Mouse (Mus musculus) heart, adult 2 months (tissue): Measurements from ENCODE around the gene Gm15737. TPM values are rescaled to one million over a fixed set of nuclear protein-coding genes. Genes with fewer than 3 reads are reported as not detected.

Experiments
- DNase-seq, 2 experiments: peaks; one replicate each; pipeline ENCODE4 v3.0.0; 2021
- H3K27ac ChIP-seq: fragments of 200-600 bp; 2 replicates; pipeline ENCODE4 v1.8.1; 2022
- H3K27me3 ChIP-seq: fragments of 200-500 bp; 2 replicates; pipeline ENCODE4 v1.6.1; 2012; ENCODE audit warnings: mild to moderate bottlenecking, low read length, inconsistent platforms, mixed read lengths; ENCODE audit not compliant: control insufficient read depth, insufficient read depth
- H3K36me3 ChIP-seq: fragments of 200-500 bp; 2 replicates; pipeline ENCODE4 v1.6.1; 2012; ENCODE audit warnings: low read length, inconsistent platforms; ENCODE audit not compliant: control insufficient read depth, insufficient read depth
- H3K4me1 ChIP-seq: fragments of 200-500 bp; 2 replicates; pipeline ENCODE4 v1.6.1; 2011; ENCODE audit warnings: low read length; ENCODE audit not compliant: control insufficient read depth, insufficient read depth
- H3K4me3 ChIP-seq: fragments of 200-600 bp; 2 replicates; pipeline ENCODE4 v1.8.1; 2022
- H3K79me2 ChIP-seq: fragments of 200-500 bp; replicated peaks from 2 replicates; pipeline ENCODE4 v1.6.1; 2012; ENCODE audit warnings: mild to moderate bottlenecking, inconsistent platforms, low read length, moderate library complexity, mixed read lengths; ENCODE audit not compliant: control insufficient read depth, insufficient read depth
- H3K9ac ChIP-seq: fragments of 200-500 bp; 2 replicates; pipeline ENCODE4 v1.6.1; 2012; ENCODE audit warnings: low read depth, mild to moderate bottlenecking, control low read depth, inconsistent platforms, low read length, mixed read lengths
- CTCF ChIP-seq: fragments of 200-600 bp; IDR thresholded peaks from 2 replicates; pipeline ENCODE4 v1.8.1; 2022; ENCODE audit warnings: antibody characterized with exemption, mild to moderate bottlenecking, moderate library complexity
- EP300 ChIP-seq: fragments of 200-500 bp; IDR thresholded peaks from 2 replicates; pipeline ENCODE4 v1.6.1; 2011; ENCODE audit warnings: low read depth, low read length, control low read depth; ENCODE audit not compliant: insufficient read depth
- POLR2A ChIP-seq: fragments of 200-500 bp; IDR thresholded peaks from 2 replicates; pipeline ENCODE4 v1.6.1; 2011; ENCODE audit warnings: mild to moderate bottlenecking, low read depth, low read length, control low read depth; ENCODE audit not compliant: insufficient read depth
- WGBS: fragments of 180-500 bp; shearing (Covaris S2); methylation state at CpG from one replicate; pipeline ENCODE4 v1.1.7; 2018; 5-methylcytosine and 5-hydroxymethylcytosine counted together
- intact Hi-C: fragments of 180-260 bp; cut with DNase I; formaldehyde crosslinking; loops from one replicate; pipeline ENCODE4 v1.15.1; 2025
- polyA plus RNA-seq: library from polyadenylated mRNA; depleted of rRNA; stranded (reverse); fragments of >200 nt; gene quantifications from 2 replicates; pipeline ENCODE4 v1.2.3, GENCODE M21; 2012
- total RNA-seq, 2 experiments: library from RNA; stranded (reverse); gene quantifications; 2 replicates each; pipeline ENCODE4 v1.2.3; 2021

The Gm15737 gene
- total and polyA plus RNA-seq, 3 experiments = 0.12 to 0.52 (median 0.36) TPM

DNA sequence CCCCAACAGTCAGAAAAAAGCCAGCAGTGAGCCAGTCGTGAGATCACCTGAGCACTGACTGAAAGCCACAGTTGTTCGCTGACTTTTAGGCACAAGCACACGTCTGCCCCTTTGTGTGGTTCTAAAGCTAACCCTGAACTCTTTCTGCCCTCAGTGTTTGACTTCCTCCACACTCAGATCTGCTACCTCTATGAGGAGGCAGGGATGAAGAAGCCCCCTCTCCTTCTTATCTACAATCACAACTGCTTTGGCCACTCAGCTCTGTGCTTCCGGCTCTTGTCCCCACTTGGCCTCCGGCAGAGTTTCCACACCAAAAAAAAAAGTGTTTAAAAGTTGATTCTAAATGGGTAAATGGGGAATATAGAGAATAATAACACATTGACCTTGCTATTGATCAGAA, 7.0 kb downstream of the Gm15737 start:
- Histone ChIP-seq H3K4me1 (peaks cover 13% of the 10 kb centered on the region), H3K27me3 (no peaks in the 10 kb centered on the region)
- 49% methylated on average over 5 of the region's 5 CpGs for WGBS

DNA sequence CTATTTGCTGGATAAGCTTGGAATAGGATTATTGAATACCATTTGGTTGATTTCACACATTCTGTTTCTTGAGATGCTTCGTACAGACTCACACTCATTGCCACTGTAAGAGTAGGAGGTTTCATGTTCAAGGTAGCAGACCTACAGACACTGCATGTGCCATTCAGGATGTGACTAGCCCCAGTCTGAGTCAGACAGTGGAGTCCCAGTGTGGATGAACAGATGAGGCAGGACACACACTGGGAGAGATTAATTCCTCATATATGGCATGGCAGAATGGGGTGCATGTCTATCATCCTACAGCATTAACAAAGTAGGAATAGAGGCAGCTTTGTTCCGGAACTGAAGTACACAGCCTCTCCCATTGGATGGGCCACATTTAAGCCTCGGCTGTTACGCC, 8.1 kb downstream of the Gm15737 start:
- Histone ChIP-seq H3K9ac (no peak overlapping the region), H3K27me3 (no peaks in the 10 kb centered on the region), H3K79me2 (no peaks in the 10 kb centered on the region), H3K4me1 (peaks cover 13% of the 10 kb centered on the region), H3K4me3 (no peak overlapping the region), H3K36me3 (peaks cover 24% of the 10 kb centered on the region), H3K27ac (no peak overlapping the region)
- intact Hi-C loops = loop anchor here (2.0 to 5.0 kb wide), 3 partner anchors 28 to 190 kb away; no protein-coding TSS in a partner anchor
- 97% methylated on average over 4 of the region's 4 CpGs for WGBS
- no peak for DNase-seq
- TF ChIP-seq CTCF (no peak), EP300 (no peak)

More for the DNA sequence above, 7.0 kb downstream of the Gm15737 start:
- Histone ChIP-seq H3K36me3 (peaks cover 24% of the 10 kb centered on the region), H3K79me2 (no peaks in the 10 kb centered on the region), H3K4me3 (no peak overlapping the region), H3K27ac (peak overlapping the region; percentile 68; the same call in 1 of the 2 replicates), H3K9ac (no peak overlapping the region)
- no peak for DNase-seq
- intact Hi-C loops = loop anchor here (2.0 to 5.0 kb wide), 3 partner anchors 29 to 191 kb away; no protein-coding TSS in a partner anchor
- TF ChIP-seq POLR2A (no peak), CTCF (no peak), EP300 (no peak)

DNA sequence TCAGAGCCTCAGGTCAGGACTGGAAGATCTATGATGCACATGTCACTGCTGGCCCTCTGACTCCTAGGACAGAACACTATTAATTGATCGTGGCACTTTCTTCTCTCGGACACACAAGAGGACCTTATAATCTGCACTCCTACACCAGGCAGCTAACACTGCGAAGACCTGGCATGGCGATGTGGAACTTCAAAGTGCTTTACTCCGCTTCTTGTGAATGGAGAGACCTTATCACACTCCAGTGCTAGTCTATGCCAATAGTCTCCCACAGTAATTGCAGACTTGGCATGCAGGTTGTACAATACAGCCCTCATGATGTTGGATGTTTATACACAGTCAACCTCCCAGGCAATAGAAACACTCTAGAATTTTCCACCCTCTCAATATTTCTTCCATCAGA, 9.6 kb downstream of the Gm15737 start:
- WGBS = 65% methylated on average over 5 of the region's 5 CpGs
- Histone ChIP-seq H3K4me3 (no peak overlapping the region), H3K27ac (no peak overlapping the region), H3K36me3 (peaks cover 21% of the 10 kb centered on the region), H3K4me1 (peaks cover 13% of the 10 kb centered on the region), H3K79me2 (no peaks in the 10 kb centered on the region), H3K27me3 (no peaks in the 10 kb centered on the region), H3K9ac (no peak overlapping the region)
- intact Hi-C loops = loop anchor here (5.0 kb wide), 2 partner anchors 109 to 189 kb away; no protein-coding TSS in a partner anchor
- DNase-seq = peak in 1 of 2 experiments; percentile 32
- no peak for TF ChIP-seq EP300
- no peak for TF ChIP-seq CTCF
- TF ChIP-seq POLR2A = no peak

DNA sequence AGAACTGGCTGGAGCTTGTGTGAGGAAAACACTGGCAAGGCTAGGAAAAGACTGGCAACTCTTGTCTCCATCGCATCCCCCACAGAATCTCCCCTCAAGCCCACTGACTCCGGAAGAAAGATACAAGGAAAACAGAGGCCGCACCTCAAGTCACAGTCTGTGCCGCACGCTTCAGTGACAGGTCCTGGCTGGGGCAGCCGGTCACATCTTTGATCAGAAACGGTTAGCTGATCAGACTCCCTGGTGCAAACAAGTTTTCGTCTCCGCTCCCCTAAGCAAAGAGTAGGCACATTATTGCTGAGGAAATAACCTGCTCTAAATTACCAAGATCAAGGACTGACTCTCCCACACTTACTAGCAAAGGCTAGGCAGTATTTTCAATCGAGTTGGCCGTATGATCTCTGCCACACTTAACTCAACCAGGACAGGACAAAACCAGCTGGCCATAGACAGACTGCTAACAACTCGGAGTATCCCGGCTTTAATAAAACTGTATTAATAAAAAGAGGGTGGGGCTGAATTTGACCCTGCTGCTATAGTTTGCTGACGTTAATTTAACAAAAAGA, 10.6 kb downstream of the Gm15737 start:
- Histone ChIP-seq H3K79me2 (no peaks in the 10 kb centered on the region), H3K4me3 (no peak overlapping the region), H3K27ac (no peak overlapping the region), H3K36me3 (peaks cover 14% of the 10 kb centered on the region), H3K27me3 (no peaks in the 10 kb centered on the region), H3K4me1 (peaks cover 10% of the 10 kb centered on the region), H3K9ac (no peak overlapping the region)
- TF ChIP-seq EP300 (no peak), POLR2A (no peak), CTCF (no peak)
- 92% methylated on average over 14 of the region's 14 CpGs for WGBS
- DNase-seq = no peak
- intact Hi-C loops = loop anchor here (5.0 kb wide), 2 partner anchors 108 to 188 kb away; no protein-coding TSS in a partner anchor

DNA sequence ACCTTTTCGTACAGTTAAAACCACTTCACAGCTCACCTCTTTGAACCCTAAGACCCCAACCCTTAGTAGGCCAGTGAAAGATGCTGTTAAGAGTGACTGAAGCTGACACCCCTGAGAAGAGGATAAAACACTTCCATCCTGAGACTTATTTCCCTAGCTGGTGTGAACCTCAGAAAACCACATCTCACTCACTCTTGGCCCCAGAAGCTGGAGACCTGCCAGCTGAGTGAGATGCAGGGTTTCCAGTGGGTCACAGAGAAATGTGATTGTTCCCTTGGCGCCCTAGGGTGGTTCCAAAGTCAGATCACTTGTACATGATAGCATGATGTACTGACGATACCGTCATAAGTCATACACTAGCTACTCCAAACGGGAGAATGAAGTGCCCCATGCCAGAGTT, 13.3 kb downstream of the Gm15737 start:
- peaks cover 2% of the 10 kb centered on the region; the same call in 1 of the 2 replicates for H3K4me1 ChIP-seq
- 64% methylated on average over 5 of the region's 5 CpGs for WGBS
- no peak overlapping the region for H3K9ac ChIP-seq
- intact Hi-C loops = no loop called here
- DNase-seq = no peak
- TF ChIP-seq EP300 (no peak), CTCF (no peak), POLR2A (no peak)
- no peak overlapping the region for H3K27ac ChIP-seq
- no peaks in the 10 kb centered on the region for H3K79me2 ChIP-seq
- H3K4me3 ChIP-seq = no peak overlapping the region
- H3K27me3 ChIP-seq = no peaks in the 10 kb centered on the region
- H3K36me3 ChIP-seq = peaks cover 8% of the 10 kb centered on the region

DNA sequence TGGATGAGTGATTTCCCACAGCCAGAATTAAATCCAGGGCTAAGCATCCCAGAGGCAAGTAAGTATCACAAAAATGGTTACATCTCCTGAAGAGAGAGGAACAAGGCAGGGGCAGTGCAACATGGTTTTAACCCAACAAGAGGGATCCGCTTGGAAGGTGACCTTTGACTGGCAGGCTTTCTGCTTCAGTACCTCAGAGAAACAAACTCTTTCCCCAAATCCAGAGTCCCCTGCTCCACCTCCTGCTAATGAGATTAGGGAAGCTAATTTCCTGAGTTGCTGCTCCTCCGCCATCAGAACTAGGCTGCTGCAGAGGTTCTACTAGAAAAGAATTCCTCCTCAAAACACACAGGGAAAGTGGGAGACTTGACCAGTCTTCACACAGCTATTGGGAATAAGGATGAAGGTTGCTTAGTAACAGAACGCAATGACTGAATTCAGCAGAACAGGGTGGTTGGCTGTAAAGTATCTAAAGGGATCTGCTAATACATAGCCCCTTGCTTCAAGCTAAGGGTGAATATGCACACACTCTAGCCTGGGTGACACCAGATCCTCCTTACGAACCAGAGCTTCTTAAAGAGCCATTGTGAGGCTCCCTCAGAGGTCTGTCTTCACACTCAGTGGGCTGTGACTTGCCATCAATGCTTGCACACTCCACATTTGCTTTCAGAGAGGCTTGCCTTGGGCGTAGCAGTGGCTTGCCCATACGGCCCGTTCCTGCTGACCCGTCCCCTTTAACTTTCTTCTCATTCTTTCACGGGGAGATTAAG, 14.2 kb downstream of the Gm15737 start:
- TF ChIP-seq POLR2A (no peak), CTCF (no peak), EP300 (no peak)
- Histone ChIP-seq H3K36me3 (peaks cover 7% of the 10 kb centered on the region), H3K27me3 (no peaks in the 10 kb centered on the region), H3K27ac (no peak overlapping the region), H3K4me1 (peaks cover 2% of the 10 kb centered on the region; the same call in 1 of the 2 replicates), H3K79me2 (no peaks in the 10 kb centered on the region), H3K4me3 (no peak overlapping the region), H3K9ac (no peak overlapping the region)
- intact Hi-C loops = no loop called here
- 74% methylated on average over 9 of the region's 9 CpGs for WGBS
- DNase-seq = no peak
